Mouse (Mus musculus) thymus, postnatal 14 days (tissue): ENCODE results near the gene Frmd4b.

Source experiments
- DNase-seq: peaks from one replicate; pipeline ENCODE4 v3.0.0; 2021

Gene Frmd4b

DNA sequence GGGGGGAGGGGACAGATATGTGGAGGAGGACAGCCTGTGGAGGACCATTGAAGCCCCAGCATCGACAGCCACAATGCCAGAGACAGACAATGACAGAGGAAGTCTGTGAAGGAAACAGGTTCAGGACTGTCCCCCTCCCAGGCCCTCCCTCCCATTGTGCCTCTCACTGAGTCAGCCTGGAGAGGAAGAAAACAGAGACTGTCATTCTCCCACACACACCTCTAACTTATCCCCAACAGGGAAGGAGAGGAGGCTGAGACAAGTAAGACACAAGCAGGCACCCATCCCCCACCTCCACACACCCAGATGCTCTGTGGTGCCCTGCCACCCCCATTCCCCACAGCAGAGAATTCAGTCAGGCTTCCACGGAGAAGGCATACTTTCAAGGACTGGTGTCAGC is 98.9 kb downstream of the Frmd4b start:
- no peak for DNase-seq

DNA sequence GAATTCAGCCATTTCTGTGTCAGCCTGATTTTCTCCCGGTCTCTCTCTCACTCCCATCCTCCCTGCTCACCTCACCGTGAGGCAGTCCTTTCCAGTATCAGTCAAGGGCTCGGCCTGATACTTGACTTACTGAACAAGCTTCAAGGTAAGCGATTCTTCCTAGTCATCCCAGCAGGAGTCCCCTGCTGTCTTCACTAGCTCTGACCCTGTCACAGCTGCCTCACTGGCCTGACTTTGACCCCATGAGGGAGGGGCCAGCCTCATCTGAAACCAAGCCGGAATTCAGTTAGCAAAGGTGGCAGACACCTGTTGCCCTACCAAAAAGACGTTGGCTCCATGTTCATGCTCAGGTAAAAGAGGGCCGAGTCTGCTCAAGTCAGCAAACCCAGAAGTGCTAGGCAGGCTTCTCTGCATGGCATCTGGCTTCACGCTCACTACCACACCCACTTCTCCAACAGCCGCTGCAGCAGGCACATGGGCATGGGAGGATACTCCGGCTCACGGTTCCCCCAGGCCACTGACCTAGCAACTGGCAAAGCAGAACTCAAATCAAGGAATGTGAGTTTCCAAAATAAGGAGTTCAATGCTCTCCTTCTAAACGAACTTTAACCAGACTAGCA is 99.6 kb downstream of the Frmd4b start:
- DNase-seq = no peak

DNA sequence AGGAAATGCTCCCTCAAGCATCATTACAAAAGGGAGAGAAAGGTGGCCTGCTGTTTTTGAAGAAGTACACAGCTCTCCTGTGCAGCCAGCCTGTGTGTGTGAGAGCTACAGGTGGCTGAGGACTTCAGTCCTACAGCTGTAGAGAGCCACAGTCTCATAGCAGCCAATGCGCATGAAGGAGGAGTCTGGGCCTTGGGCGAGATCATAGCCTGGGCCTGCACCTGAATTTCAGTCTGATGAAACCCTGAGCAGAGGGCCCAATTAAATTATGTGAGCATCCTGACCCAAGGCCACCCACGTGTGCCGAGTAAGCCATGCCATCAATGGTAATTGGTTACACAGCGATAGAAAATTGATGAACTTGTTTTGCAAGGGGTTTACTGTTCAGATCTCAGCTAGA is 100.4 kb downstream of the Frmd4b start:
- no peak for DNase-seq

DNA sequence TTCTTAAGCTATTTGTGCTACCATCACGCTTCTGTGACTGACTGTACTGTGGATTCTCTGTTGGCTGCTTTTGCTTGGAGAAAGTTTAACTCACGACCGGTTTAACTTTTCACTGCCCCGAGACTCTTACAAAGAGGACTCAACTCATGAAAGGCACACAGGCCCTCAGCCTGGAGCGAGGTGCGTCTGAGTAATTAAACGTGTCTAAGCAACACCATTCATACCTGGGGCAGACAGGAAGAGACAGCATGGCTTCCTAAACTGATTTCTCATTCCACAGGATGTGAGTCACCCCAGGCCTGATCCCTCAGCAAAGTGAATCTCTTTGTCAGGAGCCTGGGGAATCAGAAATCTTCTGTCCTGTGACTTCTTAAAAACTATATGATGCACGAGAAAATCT is 106.6 kb downstream of the Frmd4b start:
- no peak for DNase-seq

DNA sequence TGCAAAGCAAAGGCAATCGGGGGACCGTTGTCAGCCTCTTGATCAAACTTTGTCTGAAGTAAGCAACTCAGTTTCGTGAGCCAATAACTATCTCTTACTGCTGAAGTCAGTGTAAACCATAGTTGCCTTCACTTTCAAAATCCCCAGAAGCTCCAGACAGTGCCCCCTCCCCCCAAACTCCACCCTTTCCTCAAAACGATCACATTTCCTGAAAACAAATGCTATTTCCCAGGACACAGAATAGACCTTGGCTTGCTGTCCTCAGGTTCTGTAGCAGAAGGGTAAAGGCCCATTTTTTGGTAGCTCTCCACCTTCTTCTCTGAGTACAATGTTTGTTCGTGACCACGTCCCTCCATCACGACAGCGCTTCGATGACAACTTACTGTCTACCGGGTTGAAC is 107.9 kb downstream of the Frmd4b start:
- no peak for DNase-seq

DNA sequence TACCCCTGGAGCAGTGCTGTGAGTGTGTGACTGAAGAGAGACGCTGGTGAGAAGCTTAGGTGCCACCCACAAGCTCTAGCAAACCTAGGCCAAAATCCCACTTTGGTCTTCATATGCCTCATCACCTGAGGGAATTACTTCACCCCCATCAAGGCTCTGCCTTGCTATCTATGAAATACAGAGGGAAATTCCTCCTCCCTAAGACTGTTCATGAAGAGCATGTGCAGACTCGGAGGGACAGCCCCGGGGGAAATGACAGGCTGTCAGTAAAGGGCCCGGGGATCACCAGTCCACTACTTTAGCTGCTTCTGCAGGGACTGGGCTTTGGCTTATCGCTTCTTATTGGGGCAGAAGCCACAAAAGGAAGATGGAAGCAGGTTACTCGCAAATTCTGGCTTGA is 108.9 kb downstream of the Frmd4b start:
- no peak for DNase-seq

DNA sequence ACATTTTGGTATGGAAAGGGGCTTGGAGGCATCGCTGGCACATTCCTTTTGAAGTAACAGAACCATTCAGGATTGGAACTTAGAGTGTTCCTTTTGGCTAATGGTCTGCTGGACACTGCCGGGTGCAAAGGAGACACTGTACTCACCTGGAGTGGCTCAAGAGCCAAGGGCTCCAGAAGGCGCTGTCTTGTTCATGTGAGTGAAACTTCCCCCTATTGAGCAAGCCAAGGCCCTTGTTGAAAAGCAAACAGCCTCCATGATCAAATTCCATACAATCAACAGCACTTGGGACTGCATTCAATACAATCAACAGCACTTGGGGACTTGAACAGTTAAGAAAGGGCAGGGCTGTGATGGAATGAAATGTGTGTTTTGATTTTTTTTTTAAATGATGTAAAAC is 109.4 kb downstream of the Frmd4b start:
- DNase-seq = no peak

DNA sequence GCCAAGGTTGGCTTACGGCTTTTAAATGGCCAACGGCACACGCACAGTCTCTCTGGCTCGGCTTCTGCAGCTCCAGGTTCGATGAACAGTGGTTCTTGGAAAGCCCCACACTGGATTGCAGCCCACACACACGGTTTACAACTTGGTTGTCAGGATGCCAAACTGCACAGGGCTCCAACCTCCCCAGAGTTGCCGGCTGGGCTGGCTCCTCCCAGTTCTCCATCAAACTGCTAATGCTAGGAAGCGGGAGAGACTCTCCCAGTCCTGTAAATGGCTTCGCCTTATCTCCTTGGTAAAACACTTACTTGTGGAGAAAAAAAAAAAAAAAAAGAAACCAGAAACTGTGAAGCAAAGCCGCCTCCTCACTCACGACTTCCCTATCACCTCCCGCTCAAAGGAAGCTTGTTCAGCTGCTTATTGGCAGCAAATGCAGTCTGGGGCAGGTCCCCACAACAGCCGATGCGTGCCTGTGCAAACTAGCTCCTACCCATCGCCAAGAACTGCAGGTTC is 111.1 kb downstream of the Frmd4b start:
- no peak for DNase-seq

DNA sequence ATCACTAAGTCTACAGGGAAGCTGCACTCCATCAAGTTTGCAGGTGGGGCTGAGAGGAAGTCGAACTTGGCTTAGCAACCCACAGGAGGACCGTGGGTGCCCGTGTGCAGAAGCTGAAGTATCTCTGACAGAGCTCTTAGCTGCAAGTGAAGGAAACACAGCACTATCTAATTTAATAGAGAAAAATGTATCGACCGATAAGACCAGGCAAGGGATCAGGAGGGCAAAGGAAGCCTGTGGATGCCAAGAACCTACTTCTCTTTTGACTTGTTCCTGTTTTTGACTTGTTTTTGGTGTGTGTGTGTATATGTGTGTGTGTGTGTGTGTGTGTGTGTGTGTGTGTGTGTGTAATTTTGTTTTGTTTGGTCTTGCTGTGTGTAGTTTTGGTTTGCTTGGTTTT is 112.7 kb downstream of the Frmd4b start:
- no peak for DNase-seq

DNA sequence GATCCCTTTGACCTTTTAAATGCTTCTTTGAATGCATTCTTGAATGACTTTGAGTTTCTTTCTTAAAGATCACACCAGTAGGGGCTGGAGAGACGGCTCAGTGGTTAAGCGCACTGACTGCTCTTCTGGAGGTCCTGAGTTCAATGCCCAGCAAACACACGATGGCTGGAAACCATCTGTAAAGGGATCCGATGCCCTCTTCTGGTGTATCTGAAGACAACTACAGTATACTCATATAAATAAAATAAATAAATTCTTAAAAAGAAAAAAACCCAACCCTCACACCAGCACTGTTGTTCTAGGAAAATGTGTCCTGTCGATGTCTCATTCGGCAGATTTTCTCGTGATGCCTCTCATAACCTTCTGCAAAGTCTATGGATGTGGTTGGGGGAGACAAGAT is 116.3 kb downstream of the Frmd4b start:
- DNase-seq = no peak

DNA sequence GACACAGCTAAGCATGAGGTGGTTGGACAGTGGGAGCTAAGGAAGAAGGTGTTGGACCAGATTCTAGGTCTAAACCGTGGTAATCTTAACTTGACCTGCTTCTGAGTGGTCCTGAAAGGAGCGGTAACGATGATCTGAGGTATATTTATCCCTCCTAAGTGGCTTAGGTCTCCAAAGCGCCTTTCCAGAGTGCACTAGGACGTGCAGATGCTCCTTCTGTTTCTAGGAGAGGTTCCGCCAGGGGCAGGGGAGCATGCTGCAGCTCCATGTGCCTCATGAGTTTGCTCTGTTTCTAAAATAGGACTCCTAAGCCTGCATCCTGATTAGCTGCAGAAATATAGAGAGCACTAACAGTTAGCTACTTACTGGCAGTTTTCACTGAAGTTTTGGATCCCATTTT is 117.1 kb downstream of the Frmd4b start:
- DNase-seq = no peak

DNA sequence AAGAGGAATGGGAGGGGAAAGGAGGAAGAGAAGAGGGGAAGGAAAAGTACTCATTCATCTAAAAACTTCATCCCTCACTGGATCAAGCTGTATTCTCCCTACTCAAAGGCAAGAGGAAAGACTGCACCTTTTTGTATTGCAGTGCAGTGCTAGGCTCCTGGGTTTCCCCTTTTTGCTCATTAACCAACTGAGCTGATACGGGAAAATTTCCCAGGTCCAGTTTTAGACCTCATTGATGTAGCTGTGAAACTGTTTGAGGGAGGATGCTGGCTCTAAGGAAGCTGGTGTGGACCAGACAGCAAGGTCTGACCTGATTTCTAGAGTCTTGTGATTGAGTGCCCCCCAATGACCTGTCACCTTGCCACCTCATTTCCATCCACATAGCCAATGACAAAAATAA is 121.3 kb downstream of the Frmd4b start:
- no peak for DNase-seq

DNA sequence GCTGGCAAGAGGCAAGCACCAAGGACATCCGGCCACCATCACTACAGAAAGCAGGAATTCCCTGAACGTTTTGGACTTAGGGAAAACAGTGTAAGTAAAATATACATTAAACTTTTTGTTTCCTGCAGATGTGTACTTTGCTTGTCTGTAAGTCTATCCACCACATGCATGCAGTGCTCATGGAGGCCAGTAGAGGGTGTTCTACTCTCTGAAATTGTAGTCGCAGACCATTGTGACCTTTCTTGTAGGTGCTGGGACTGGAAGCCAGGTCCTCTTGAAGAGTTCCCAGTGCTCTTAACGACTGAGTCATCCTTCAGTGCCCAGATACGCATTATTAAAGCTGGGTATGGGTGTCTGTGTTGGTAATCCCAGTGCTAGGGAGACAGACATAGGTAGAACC is 126.3 kb downstream of the Frmd4b start:
- DNase-seq = no peak

DNA sequence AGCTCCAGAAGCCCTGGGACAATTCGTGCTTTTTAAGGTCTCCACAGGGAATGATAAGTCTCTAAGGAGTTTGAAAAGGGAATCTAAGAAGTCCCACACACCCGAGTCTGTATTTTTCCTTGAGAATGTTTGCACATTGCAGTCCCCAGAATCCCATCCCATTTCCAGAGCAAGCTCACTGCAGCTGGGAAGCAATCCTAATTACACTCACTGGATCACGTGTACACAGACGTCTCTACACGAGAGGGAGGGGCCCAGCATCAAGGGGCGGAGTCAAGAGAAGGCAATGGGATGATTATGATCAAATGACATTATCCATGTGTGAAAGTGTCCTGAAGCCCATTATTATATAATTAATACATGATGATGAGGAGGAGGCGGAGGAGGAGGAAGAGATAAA is 128.5 kb downstream of the Frmd4b start:
- no peak for DNase-seq

DNA sequence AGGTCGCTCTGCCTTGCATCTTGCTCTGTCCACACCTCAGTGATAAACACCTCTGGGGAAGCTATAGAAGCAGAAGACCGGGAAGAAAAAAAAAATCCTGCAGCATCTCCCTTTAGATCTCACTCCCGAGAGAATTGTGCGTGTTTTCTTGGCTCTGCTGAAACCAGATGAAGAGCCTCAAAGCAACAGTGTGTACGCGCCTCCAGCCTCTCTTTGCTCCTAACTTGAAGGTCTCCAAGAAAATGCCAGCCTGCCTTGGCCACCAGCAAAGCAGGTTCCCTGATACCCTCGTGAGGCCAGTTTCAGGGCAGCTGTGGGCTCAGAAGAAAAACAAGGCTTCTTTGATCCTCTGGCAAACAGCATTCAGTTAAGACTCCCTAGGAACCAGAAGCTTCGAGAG is 129.1 kb downstream of the Frmd4b start:
- no peak for DNase-seq

DNA sequence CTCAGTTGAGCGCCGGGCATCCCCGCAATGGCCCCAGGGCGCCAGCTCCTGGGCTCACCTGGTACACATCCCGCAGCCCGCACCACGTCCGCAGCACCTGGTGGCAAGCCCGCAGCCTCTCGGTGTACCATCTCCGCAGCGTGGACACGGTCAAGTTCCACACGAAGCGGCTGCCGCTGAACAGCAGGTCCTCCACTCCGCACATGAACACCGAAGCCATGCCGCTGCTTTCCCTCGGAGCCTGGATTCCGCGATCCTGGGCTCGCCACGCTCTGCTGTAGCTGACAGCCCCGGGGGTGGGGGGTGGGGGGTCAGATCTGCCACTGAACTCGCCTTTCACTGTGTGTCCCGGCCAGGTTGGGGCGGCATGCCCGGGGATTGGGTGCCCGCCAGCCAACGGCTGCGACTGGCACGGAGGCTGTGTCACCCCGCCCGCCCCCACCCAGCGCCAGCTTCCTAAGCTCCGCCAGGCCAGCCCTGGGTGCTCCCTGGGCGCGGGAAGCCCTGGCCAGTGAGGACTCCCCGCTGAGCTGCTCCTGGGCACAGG is 129.7 kb downstream of the Frmd4b start:
- peak; percentile 20 for DNase-seq

DNA sequence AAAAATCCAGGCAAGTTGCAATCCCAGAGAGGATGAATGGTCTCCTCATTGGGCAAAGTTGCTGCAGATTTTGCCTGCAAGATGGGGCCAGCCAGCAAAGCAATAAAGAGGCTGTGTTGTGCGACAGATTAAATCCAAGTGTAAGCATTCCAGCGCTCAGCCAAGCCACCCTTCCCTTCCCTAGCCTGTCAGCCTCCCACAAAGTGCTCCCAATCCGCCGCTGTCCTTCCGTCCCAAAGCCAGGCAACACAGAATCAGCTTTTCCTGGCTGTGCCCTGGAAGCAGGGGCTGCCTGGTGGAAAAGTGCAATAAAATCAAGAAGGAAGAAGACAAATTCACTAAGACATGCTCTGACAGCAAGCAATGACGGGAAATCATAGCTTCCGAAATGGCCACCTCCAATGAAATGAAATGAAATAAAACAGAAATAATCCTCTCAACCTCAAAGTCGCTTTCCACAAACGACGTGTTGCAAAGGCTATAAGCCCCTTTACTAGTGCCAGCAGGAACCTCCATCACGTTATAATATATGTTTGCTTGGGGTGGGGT is 130.5 kb downstream of the Frmd4b start:
- no peak for DNase-seq

DNA sequence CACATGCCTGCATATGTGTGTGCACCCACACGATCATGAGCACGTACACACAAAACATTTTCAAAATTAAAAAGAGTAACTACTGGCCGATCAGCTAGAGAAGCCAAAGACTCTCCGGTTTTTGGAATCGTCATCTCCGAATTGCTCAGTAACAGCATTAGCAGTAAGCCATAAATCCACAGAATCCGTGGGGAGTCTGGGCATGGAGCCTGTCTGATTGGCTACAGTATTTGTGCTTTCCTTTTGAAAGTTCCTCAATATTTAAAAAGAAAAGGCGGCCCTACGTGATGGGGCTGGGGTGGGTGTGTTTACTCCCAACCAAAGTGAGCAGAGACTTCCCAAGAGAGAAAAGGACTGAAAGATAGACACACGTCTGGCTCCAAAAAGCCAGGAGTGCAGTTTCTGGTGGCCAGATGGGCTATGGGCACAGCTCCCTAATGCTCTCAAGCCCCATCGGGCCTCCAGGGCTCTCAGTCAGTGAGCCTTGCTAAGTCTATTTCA is 131.4 kb downstream of the Frmd4b start:
- no peak for DNase-seq

DNA sequence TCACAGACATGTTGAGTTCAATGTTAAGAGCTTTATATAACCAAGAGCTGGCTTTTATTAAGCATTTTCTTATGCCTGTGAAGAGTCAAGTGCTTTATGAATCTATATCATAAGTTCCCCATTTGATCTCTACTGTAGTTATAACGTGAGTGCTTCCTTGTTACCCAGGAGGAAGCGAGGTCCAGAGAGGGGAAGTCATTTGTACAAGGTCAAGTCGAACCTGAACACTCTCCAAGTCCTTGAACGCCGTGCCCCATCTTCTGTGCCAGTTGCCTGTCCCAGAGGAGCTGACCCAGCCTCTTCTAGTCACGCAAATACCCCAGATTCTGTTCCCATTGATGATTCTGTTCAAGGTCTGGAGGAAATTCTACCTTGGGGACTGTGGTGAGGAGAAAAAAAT is 135.4 kb downstream of the Frmd4b start:
- DNase-seq = no peak

DNA sequence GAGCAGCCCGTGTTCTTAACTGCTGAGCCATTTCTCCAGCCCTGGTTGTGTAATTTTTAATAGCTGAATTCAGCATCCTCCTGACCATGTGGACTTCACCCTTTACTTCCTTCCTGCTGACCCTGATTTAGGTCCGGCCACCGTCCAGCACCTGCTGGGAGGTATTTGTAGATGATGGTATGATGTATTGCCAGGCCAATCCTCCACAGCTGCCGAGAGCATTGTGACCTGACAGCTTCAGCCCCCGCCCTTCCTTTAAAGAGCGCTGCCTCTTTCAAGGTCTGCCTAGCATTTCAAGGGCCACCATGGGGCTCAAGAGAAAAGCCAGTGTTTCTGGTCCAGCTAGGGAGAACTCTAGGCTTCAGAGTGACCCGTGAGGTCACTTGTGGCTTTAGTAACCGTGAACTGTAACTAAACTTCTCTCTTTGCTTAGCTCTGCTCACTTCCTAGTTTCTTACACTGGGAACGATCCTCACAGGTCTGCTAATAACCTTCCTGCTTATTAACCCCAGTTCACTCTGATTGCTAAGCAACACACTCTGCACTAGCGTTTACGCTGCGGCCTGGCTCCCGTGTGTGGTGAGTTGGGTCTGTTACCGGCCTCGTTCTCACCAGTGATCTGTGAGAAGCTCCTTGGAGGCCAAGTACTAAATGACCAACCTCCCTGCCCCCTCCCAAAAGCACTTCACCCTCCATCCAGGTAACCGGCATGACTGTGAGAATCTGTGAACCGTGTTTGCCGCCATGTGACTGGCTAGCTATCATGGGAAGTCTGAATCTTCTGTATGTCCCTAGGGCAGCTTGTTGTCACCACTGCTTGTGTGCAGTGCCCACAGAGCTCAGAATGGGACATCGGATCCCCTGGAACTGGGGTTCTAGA is 138.1 kb downstream of the Frmd4b start:
- no peak for DNase-seq

DNA sequence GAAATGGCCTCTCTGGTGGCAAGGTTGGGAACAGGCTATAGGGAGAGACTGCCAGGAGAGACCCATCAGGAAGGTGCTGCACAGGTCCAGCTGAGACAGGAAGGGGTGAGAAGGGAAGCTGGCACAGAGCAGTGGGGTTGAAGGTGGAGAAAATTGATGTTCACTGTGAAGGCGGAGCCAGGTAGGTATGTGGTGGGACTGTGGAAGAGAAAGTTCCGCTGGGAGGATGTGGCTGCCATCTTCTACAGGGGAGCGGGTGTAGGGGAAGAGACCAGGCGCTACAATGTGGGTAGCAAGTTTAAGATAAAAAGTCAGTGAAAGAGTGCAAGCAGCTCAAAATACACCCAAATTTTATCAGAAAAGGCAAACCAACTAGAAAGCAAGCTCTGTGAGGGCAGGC is 143.7 kb downstream of the Frmd4b start:
- DNase-seq = peak; percentile 30

DNA sequence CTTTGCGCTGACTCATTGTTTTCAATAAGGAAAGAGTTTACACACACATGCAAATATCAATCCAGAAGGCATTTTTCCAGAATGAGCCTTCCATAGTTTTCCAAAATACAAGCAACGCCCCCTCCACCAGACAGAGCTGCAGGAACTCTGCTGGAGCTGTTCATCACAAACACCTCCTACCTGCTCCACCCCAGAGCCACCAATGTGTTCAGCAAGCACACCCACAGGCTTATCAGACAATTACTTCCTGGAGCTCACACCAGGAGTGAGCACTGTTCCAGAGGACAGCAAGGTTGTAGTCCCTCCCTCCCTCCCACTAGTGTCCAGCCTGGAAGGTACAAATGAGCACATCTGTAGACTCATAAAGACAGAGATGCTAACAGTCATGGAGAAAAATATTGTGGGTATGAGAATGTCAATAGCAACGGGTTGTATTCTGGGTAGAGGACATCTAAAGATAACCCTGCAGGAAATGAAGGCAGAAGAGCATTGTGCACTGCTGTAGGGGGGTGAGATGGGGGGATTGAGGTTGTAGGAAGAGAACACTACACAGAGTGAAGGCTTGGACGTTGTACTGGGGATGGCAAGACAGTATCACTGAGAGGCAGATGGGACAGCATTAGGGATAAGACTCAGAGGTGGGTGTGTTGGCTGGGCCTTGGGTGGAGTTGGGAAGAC is 144.3 kb downstream of the Frmd4b start:
- DNase-seq = no peak

DNA sequence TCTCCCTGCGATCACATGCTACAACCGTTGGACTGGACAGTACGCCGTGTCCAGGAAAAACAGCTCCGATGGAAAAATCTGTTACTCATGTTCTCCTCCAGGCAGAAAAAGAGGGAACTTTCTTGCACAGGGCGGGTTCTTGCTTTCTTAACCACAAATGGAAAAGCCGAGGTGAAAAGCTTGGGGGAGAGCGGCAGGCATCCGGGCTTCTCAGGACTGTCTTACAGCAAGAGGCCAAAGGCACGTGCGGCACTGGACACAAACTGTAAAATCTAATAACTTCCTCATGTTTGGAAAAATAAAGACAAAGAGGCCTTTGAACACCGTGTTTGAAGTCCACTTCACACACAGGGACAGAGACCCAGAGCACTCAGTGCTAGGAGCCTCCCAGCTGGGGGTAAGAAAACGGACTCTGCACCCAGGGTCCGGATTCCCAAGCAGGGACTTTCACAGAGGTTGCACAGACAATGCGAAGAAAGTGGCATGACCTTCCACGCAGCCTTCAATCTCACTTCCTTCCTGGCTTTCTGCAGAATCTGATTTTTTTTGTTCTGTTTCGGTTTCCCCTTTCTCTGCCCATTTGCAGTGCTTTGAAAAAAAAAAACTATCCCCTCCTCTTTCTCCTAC is 153.3 kb downstream of the Frmd4b start:
- no peak for DNase-seq
